Mouse (Mus musculus) neural tube, embryonic 13.5 days (tissue): ENCODE data around the gene Emsy. TPM values are rescaled to one million over a fixed set of nuclear protein-coding genes. Genes with fewer than 3 reads are reported as not detected.

Source experiments
- ATAC-seq: fragments of 200-750 bp; cut with Nextera tagmentation; 2 replicates; pipeline ENCODE4 v1.8.0; 2017; ENCODE audit warnings: low read depth, mild to moderate bottlenecking, moderate TSS enrichment, moderate library complexity
- H3K27ac ChIP-seq: fragments of 300-500 bp; sonication (generic); replicated peaks from 2 replicates; pipeline ENCODE4 v1.5.1; 2015; ENCODE audit warnings: moderate library complexity, mild to moderate bottlenecking, inconsistent platforms
- H3K27me3 ChIP-seq: fragments of 300-500 bp; sonication (generic); 2 replicates; pipeline ENCODE4 v1.6.1; 2015; ENCODE audit warnings: mild to moderate bottlenecking, inconsistent platforms
- H3K36me3 ChIP-seq: fragments of 300-500 bp; sonication (generic); 2 replicates; pipeline ENCODE4 v1.6.1; 2015; ENCODE audit warnings: mild to moderate bottlenecking, inconsistent platforms
- H3K4me1 ChIP-seq: fragments of 300-500 bp; sonication (generic); replicated peaks from 2 replicates; pipeline ENCODE4 v1.6.1; 2015; ENCODE audit warnings: inconsistent platforms
- H3K4me2 ChIP-seq: fragments of 300-500 bp; sonication (generic); 2 replicates; pipeline ENCODE4 v1.6.1; 2015; ENCODE audit warnings: inconsistent platforms, mild to moderate bottlenecking, moderate library complexity
- H3K4me3 ChIP-seq: fragments of 300-500 bp; sonication (generic); 2 replicates; pipeline ENCODE4 v1.5.1; 2015; ENCODE audit warnings: mild to moderate bottlenecking, inconsistent platforms
- H3K9ac ChIP-seq: fragments of 300-500 bp; sonication (generic); 2 replicates; pipeline ENCODE4 v1.6.1; 2015; ENCODE audit warnings: moderate library complexity, mild to moderate bottlenecking, inconsistent platforms
- H3K9me3 ChIP-seq: fragments of 300-500 bp; sonication (generic); 2 replicates; pipeline ENCODE4 v1.6.1; 2016; ENCODE audit warnings: inconsistent platforms
- WGBS: fragments of 180-500 bp; shearing (Covaris S2); methylation state at CpG from one replicate; pipeline ENCODE4 v1.1.7; 2015; 5-methylcytosine and 5-hydroxymethylcytosine counted together
- polyA plus RNA-seq: library from polyadenylated mRNA; unstranded; fragments of >200 nt; fragmentation: Nextera tagmentation; extraction: Ambion mirVana; gene quantifications from 2 replicates; pipeline ENCODE4 v1.2.1, GENCODE M21; 2015

Gene Emsy
- polyA plus RNA-seq, 1 experiment from 2014 or later = 35.1 TPM

- Histone ChIP-seq H3K9me3 (no peaks in the 10 kb centered on the region), H3K27me3 (no peaks in the 10 kb centered on the region), H3K36me3 (no peaks in the 10 kb centered on the region), H3K9ac (no peak overlapping the region), H3K4me3 (no peak overlapping the region), H3K4me1 (peaks cover 22% of the 10 kb centered on the region), H3K4me2 (no peak overlapping the region), H3K27ac (0 out of 2 replicates have a peak overlapping the region, but pooled peaks have one; percentile 28)
- 35% methylated on average over 10 of the region's 10 CpGs for WGBS
- no peak for ATAC-seq
Observed at GRCm38 (mm10) chr7:98572223-98572868, 84.2 kb downstream of the Emsy start.

- H3K27me3 ChIP-seq = no peaks in the 10 kb centered on the region
- H3K9me3 ChIP-seq = no peaks in the 10 kb centered on the region
- H3K4me2 ChIP-seq = no peak overlapping the region
- H3K27ac ChIP-seq = 0 out of 2 replicates have a peak overlapping the region, but pooled peaks have one; percentile 23
- no peaks in the 10 kb centered on the region for H3K36me3 ChIP-seq
- 71% methylated on average over 8 of the region's 8 CpGs for WGBS
- H3K4me1 ChIP-seq = peaks cover 29% of the 10 kb centered on the region
- no peak overlapping the region for H3K9ac ChIP-seq
- no peak for ATAC-seq
- H3K4me3 ChIP-seq = no peak overlapping the region
Observed at GRCm38 (mm10) chr7:98570824-98571505, 85.6 kb downstream of the Emsy start.

GRCm38 (mm10) chr7:98567056-98567455 is 89.5 kb downstream of the Emsy start:
- no peaks in the 10 kb centered on the region for H3K27me3 ChIP-seq
- ATAC-seq = no peak
- no peak overlapping the region for H3K9ac ChIP-seq
- H3K4me3 ChIP-seq = no peak overlapping the region
- no peaks in the 10 kb centered on the region for H3K36me3 ChIP-seq
- peaks cover 12% of the 10 kb centered on the region for H3K4me1 ChIP-seq
- no peak overlapping the region for H3K4me2 ChIP-seq
- H3K27ac ChIP-seq = peak overlapping the region; percentile 46; the same call in 1 of the 2 replicates
- 30% methylated on average over 5 of the region's 5 CpGs for WGBS
- H3K9me3 ChIP-seq = no peaks in the 10 kb centered on the region

- no peak overlapping the region for H3K4me3 ChIP-seq
- no peak for ATAC-seq
- no peaks in the 10 kb centered on the region for H3K36me3 ChIP-seq
- H3K4me1 ChIP-seq = peaks cover 12% of the 10 kb centered on the region
- no peak overlapping the region for H3K27ac ChIP-seq
- 77% methylated on average over 9 of the region's 9 CpGs for WGBS
- H3K27me3 ChIP-seq = no peaks in the 10 kb centered on the region
- H3K9ac ChIP-seq = no peak overlapping the region
- H3K4me2 ChIP-seq = no peak overlapping the region
- H3K9me3 ChIP-seq = no peaks in the 10 kb centered on the region
Observed at GRCm38 (mm10) chr7:98564607-98565364, 91.8 kb downstream of the Emsy start.

- Histone ChIP-seq H3K9me3 (no peaks in the 10 kb centered on the region), H3K27ac (no peak overlapping the region), H3K4me2 (no peak overlapping the region), H3K9ac (no peak overlapping the region), H3K36me3 (no peaks in the 10 kb centered on the region), H3K4me1 (peaks cover 12% of the 10 kb centered on the region), H3K4me3 (no peak overlapping the region), H3K27me3 (no peaks in the 10 kb centered on the region)
- no peak for ATAC-seq
- 94% methylated on average over 6 of the region's 6 CpGs for WGBS
Observed at GRCm38 (mm10) chr7:98563991-98564390, 92.6 kb downstream of the Emsy start.

- 69% methylated on average over 5 of the region's 5 CpGs for WGBS
- Histone ChIP-seq H3K36me3 (no peaks in the 10 kb centered on the region), H3K4me3 (no peak overlapping the region), H3K27ac (no peak overlapping the region), H3K4me1 (peaks cover 12% of the 10 kb centered on the region), H3K4me2 (no peak overlapping the region), H3K9ac (no peak overlapping the region), H3K27me3 (no peaks in the 10 kb centered on the region), H3K9me3 (no peaks in the 10 kb centered on the region)
- no peak for ATAC-seq
Observed at GRCm38 (mm10) chr7:98562966-98563365, 93.6 kb downstream of the Emsy start.

GRCm38 (mm10) chr7:98562186-98562585 is 94.4 kb downstream of the Emsy start:
- H3K9me3 ChIP-seq = no peaks in the 10 kb centered on the region
- no peak overlapping the region for H3K27ac ChIP-seq
- peaks cover 5% of the 10 kb centered on the region for H3K4me1 ChIP-seq
- H3K9ac ChIP-seq = no peak overlapping the region
- no peak overlapping the region for H3K4me3 ChIP-seq
- H3K36me3 ChIP-seq = no peaks in the 10 kb centered on the region
- ATAC-seq = no peak
- H3K4me2 ChIP-seq = no peak overlapping the region
- 81% methylated on average over 8 of the region's 8 CpGs for WGBS
- no peaks in the 10 kb centered on the region for H3K27me3 ChIP-seq

GRCm38 (mm10) chr7:98561556-98562164 is 94.9 kb downstream of the Emsy start:
- ATAC-seq = no peak
- Histone ChIP-seq H3K9ac (no peak overlapping the region), H3K36me3 (no peaks in the 10 kb centered on the region), H3K9me3 (no peaks in the 10 kb centered on the region), H3K4me3 (no peak overlapping the region), H3K4me1 (peaks cover under 1% of the 10 kb centered on the region), H3K27ac (no peak overlapping the region), H3K27me3 (no peaks in the 10 kb centered on the region), H3K4me2 (no peak overlapping the region)
- whole genome bisulfite sequencing = 86% methylated on average over 12 of the region's 12 CpGs

- H3K9ac ChIP-seq = no peak overlapping the region
- H3K4me2 ChIP-seq = no peak overlapping the region
- no peaks in the 10 kb centered on the region for H3K4me1 ChIP-seq
- H3K4me3 ChIP-seq = no peak overlapping the region
- no peaks in the 10 kb centered on the region for H3K36me3 ChIP-seq
- 75% methylated on average over 9 of the region's 9 CpGs for WGBS
- no peak overlapping the region for H3K27ac ChIP-seq
- H3K27me3 ChIP-seq = no peaks in the 10 kb centered on the region
- no peak for ATAC-seq
- H3K9me3 ChIP-seq = no peaks in the 10 kb centered on the region
Observed at GRCm38 (mm10) chr7:98558128-98558921, 98.3 kb downstream of the Emsy start.

GRCm38 (mm10) chr7:98556767-98557394 is 99.7 kb downstream of the Emsy start:
- H3K9ac ChIP-seq = no peak overlapping the region
- no peak overlapping the region for H3K4me2 ChIP-seq
- H3K27ac ChIP-seq = no peak overlapping the region
- no peaks in the 10 kb centered on the region for H3K36me3 ChIP-seq
- WGBS = 84% methylated on average over 6 of the region's 6 CpGs
- H3K27me3 ChIP-seq = no peaks in the 10 kb centered on the region
- H3K4me1 ChIP-seq = no peaks in the 10 kb centered on the region
- no peaks in the 10 kb centered on the region for H3K9me3 ChIP-seq
- no peak for ATAC-seq
- H3K4me3 ChIP-seq = no peak overlapping the region

- H3K27me3 ChIP-seq = no peaks in the 10 kb centered on the region
- H3K36me3 ChIP-seq = no peaks in the 10 kb centered on the region
- ATAC-seq = no peak
- H3K4me2 ChIP-seq = no peak overlapping the region
- WGBS = 81% methylated on average over 3 of the region's 3 CpGs
- H3K27ac ChIP-seq = no peak overlapping the region
- no peak overlapping the region for H3K4me3 ChIP-seq
- H3K9ac ChIP-seq = no peak overlapping the region
- H3K4me1 ChIP-seq = 0 out of 2 replicates have a peak, but pooled peaks cover 3% of the 10 kb centered on the region
- H3K9me3 ChIP-seq = no peaks in the 10 kb centered on the region
Observed at GRCm38 (mm10) chr7:98551041-98551440, 105.5 kb downstream of the Emsy start.
